Mouse (Mus musculus) layer of hippocampus, postnatal 36 days (tissue): ENCODE measurements around the gene Fbxl2. TPM values are rescaled to one million over a fixed set of nuclear protein-coding genes. Genes with fewer than 3 reads are reported as not detected.

Source experiments
- DNase-seq, 2 experiments: peaks; one replicate each; pipeline ENCODE4 v3.0.0; 2022
- total RNA-seq, 2 experiments: library from RNA; stranded (reverse); gene quantifications; 2 replicates each; pipeline ENCODE4 v1.2.3; 2021

The Fbxl2 gene
- total RNA-seq, 2 experiments from 2014 or later, result 32.1 to 37.4 TPM

- no peak for DNase-seq
These were observed 26.8 kb downstream of the Fbxl2 start for GRCm38 (mm10) chr9:114019012-114019762.

- no peak for DNase-seq
These were observed 29.6 kb downstream of the Fbxl2 start for GRCm38 (mm10) chr9:114016402-114016801.

- no peak for DNase-seq
These were observed 30.3 kb downstream of the Fbxl2 start for GRCm38 (mm10) chr9:114015724-114016123.

- DNase-seq, result no peak
These were observed 32.0 kb downstream of the Fbxl2 start for GRCm38 (mm10) chr9:114014034-114014433.

- DNase-seq, result no peak
These were observed 34.8 kb downstream of the Fbxl2 start for GRCm38 (mm10) chr9:114011203-114011602.

- no peak for DNase-seq
These were observed 36.5 kb downstream of the Fbxl2 start for GRCm38 (mm10) chr9:114009526-114009925.

GRCm38 (mm10) chr9:114007850-114008350, 38.1 kb downstream of the Fbxl2 start:
- DNase-seq, result no peak

GRCm38 (mm10) chr9:114006801-114007200, 39.2 kb downstream of the Fbxl2 start:
- DNase-seq, result no peak

- DNase-seq, result no peak
These were observed 47.7 kb downstream of the Fbxl2 start for GRCm38 (mm10) chr9:113998311-113998710.

- no peak for DNase-seq
These were observed 53.2 kb downstream of the Fbxl2 start for GRCm38 (mm10) chr9:113992810-113993209.

GRCm38 (mm10) chr9:113990547-113991248, 55.3 kb downstream of the Fbxl2 start:
- DNase-seq, result peak; percentile 74 to 82

GRCm38 (mm10) chr9:113984946-113985620, 60.9 kb downstream of the Fbxl2 start:
- DNase-seq, result no peak

- DNase-seq, result no peak
These were observed 62.9 kb downstream of the Fbxl2 start for GRCm38 (mm10) chr9:113982883-113983670.

- no peak for DNase-seq
These were observed 63.5 kb downstream of the Fbxl2 start for GRCm38 (mm10) chr9:113982451-113982850.

- peak; percentile 39 to 44 for DNase-seq
These were observed 64.7 kb downstream of the Fbxl2 start for GRCm38 (mm10) chr9:113981099-113981880.

- DNase-seq, result no peak
These were observed 66.6 kb downstream of the Fbxl2 start for GRCm38 (mm10) chr9:113979356-113979755.

- no peak for DNase-seq
These were observed 67.3 kb downstream of the Fbxl2 start for GRCm38 (mm10) chr9:113978656-113979055.

GRCm38 (mm10) chr9:113977225-113977840, 68.7 kb downstream of the Fbxl2 start:
- DNase-seq, result no peak

- DNase-seq, result no peak
These were observed 69.7 kb downstream of the Fbxl2 start for GRCm38 (mm10) chr9:113976264-113976663.

GRCm38 (mm10) chr9:113975442-113975841, 70.5 kb downstream of the Fbxl2 start:
- DNase-seq, result no peak

GRCm38 (mm10) chr9:113974945-113975344, 71.0 kb downstream of the Fbxl2 start:
- no peak for DNase-seq
